ENCODE assay signal across 26 mouse cellular contexts in genomic region chr8:30533501-30533870, GRCm38 (mm10).
DNase-seq lines count a peak whose midpoint lies in the region; ATAC-seq lines count a peak whose summit lies in the region.
"Had no signal": no experiment of that assay in that cellular context is flagged by ENCODE, and none has a peak within 500 bp of the region (broad histone marks: within the 10 kb centered on the region; RNA-seq: fewer than 3 reads in every experiment).

No protein-coding gene starts in this region.

- WGBS in neural tube, embryonic 11.5 days, result 74% methylated on average over 3 of the region's 3 CpGs
- 53% methylated on average over 3 of the region's 3 CpGs for WGBS in hindbrain, embryonic 13.5 days
- WGBS in midbrain, embryonic 13.5 days, result 44% methylated on average over 3 of the region's 3 CpGs

- no peaks in the 10 kb centered on the region for H3K9me3 ChIP-seq in neural tube, embryonic 11.5 days (ENCODE audit: control insufficient read depth, low read length)
- H3K9me3 ChIP-seq in hindbrain, embryonic 13.5 days, result no peaks in the 10 kb centered on the region
- no peaks in the 10 kb centered on the region for H3K9me3 ChIP-seq in midbrain, embryonic 13.5 days
- H3K9me3 ChIP-seq: embryonic facial prominence, embryonic 13.5 days; forebrain, embryonic 12.5 days; G1E; heart, embryonic 10.5 days; intestine, embryonic 15.5 days; limb, embryonic 12.5 days; stomach, embryonic 15.5 days had no signal

- DNase-seq in neural tube, embryonic 11.5 days (ENCODE audit: low spot score), result no peak
- DNase-seq in neural tube, embryonic 10.5 days (ENCODE audit: extremely low spot score, low spot score), result no peak
- no peak for DNase-seq in gastrocnemius, postnatal 4 days (ENCODE audit: low spot score in 2 of 2)
- DNase-seq in urinary bladder, postnatal 4 days (ENCODE audit: low spot score in 2 of 2), result no peak
- DNase-seq in yolk sac, embryonic 10.5 days (ENCODE audit: low spot score), result no peak
- DNase-seq: B cell, adult 2 months; cerebellum, adult 11-12 months; heart, postnatal 4 days; kidney, adult 8-10 months; liver, postnatal 0 days; right cerebral cortex, adult 18-20 months had no signal

- H3K27me3 ChIP-seq in neural tube, embryonic 11.5 days (ENCODE audit: control insufficient read depth, insufficient read depth, low read length), result no peaks in the 10 kb centered on the region
- no peaks in the 10 kb centered on the region for H3K27me3 ChIP-seq in hindbrain, embryonic 13.5 days
- H3K27me3 ChIP-seq in midbrain, embryonic 13.5 days, result no peaks in the 10 kb centered on the region
- H3K27me3 ChIP-seq: CH12.LX; embryonic facial prominence, embryonic 13.5 days; forebrain, embryonic 12.5 days; intestine, embryonic 15.5 days; limb, embryonic 12.5 days; Patski; stomach, embryonic 15.5 days had no signal

- no peak overlapping the region for H3K4me2 ChIP-seq in neural tube, embryonic 11.5 days (ENCODE audit: low read depth)
- no peak overlapping the region for H3K4me2 ChIP-seq in hindbrain, embryonic 13.5 days
- no peak overlapping the region for H3K4me2 ChIP-seq in midbrain, embryonic 13.5 days (replicated peaks)
- H3K4me2 ChIP-seq: embryonic facial prominence, embryonic 13.5 days; forebrain, embryonic 12.5 days; intestine, embryonic 15.5 days; limb, embryonic 12.5 days; liver, embryonic 11.5 days; stomach, embryonic 15.5 days had no signal

- ATAC-seq in neural tube, embryonic 11.5 days (ENCODE audit: insufficient read depth, low FRiP score, low TSS enrichment), result peak; percentile 61
- peak; percentile 79; the same call in 1 of the 2 replicates for ATAC-seq in hindbrain, embryonic 13.5 days (ENCODE audit: low FRiP score)
- ATAC-seq in midbrain, embryonic 13.5 days, result peak; percentile 89
- ATAC-seq: intestine, embryonic 15.5 days; liver, postnatal 0 days; lung, postnatal 0 days; Patski had no signal

- no peaks in the 10 kb centered on the region for H3K36me3 ChIP-seq in neural tube, embryonic 11.5 days (ENCODE audit: control insufficient read depth, insufficient read depth, low read length)
- no peaks in the 10 kb centered on the region for H3K36me3 ChIP-seq in hindbrain, embryonic 13.5 days
- H3K36me3 ChIP-seq in midbrain, embryonic 13.5 days, result no peaks in the 10 kb centered on the region
- H3K36me3 ChIP-seq: embryonic facial prominence, embryonic 13.5 days; forebrain, embryonic 12.5 days; G1E; heart, embryonic 10.5 days; intestine, embryonic 15.5 days; limb, embryonic 12.5 days; stomach, embryonic 15.5 days had no signal

- H3K9ac ChIP-seq in neural tube, embryonic 11.5 days (ENCODE audit: low read length), result no peak overlapping the region
- H3K9ac ChIP-seq in hindbrain, embryonic 13.5 days, result no peak overlapping the region
- H3K9ac ChIP-seq in midbrain, embryonic 13.5 days (replicated peaks), result no peak overlapping the region
- H3K9ac ChIP-seq: embryonic facial prominence, embryonic 13.5 days; forebrain, embryonic 12.5 days; intestine, embryonic 15.5 days; limb, embryonic 12.5 days; liver, postnatal 0 days; stomach, embryonic 15.5 days had no signal

- no peak overlapping the region for H3K27ac ChIP-seq in neural tube, embryonic 11.5 days (ENCODE audit: low read depth, low read length)
- H3K27ac ChIP-seq in hindbrain, embryonic 13.5 days, result no peak overlapping the region; the same call in 1 of the 2 replicates
- H3K27ac ChIP-seq in midbrain, embryonic 13.5 days, result peak overlapping the region; percentile 58
- H3K27ac ChIP-seq: embryonic facial prominence, embryonic 13.5 days; forebrain, embryonic 12.5 days; heart, embryonic 10.5 days; intestine, embryonic 15.5 days; limb, embryonic 12.5 days; macrophage; stomach, embryonic 15.5 days had no signal

- H3K4me1 ChIP-seq in neural tube, embryonic 11.5 days (ENCODE audit: control insufficient read depth, insufficient read depth, low read length), result no peaks in the 10 kb centered on the region
- no peaks in the 10 kb centered on the region for H3K4me1 ChIP-seq in hindbrain, embryonic 13.5 days (replicated peaks)
- peaks cover 17% of the 10 kb centered on the region for H3K4me1 ChIP-seq in midbrain, embryonic 13.5 days (replicated peaks)
- H3K4me1 ChIP-seq: embryonic facial prominence, embryonic 13.5 days; heart, embryonic 10.5 days; intestine, embryonic 15.5 days; limb, embryonic 12.5 days; stomach, embryonic 15.5 days had no signal

- H3K4me3 ChIP-seq in neural tube, embryonic 11.5 days (ENCODE audit: low read depth, low read length), result no peak overlapping the region
- no peak overlapping the region for H3K4me3 ChIP-seq in hindbrain, embryonic 13.5 days
- H3K4me3 ChIP-seq in midbrain, embryonic 13.5 days (replicated peaks), result no peak overlapping the region
- H3K4me3 ChIP-seq: embryonic facial prominence, embryonic 13.5 days; erythroblast, embryonic 14.5 days; forebrain, embryonic 12.5 days; heart, embryonic 10.5 days; intestine, embryonic 15.5 days; limb, embryonic 12.5 days; stomach, embryonic 15.5 days had no signal
